Mouse (Mus musculus): ENCODE measurements around the gene Igdcc3.

Igdcc3 gene

GRCm38 (mm10) chr9:65140936-65141305, at the start of gene Igdcc3:
TSS of gene Igdcc3 (plus strand) at chr9:65141189.
- in situ Hi-C loops (cut with MboI, MseI), result no loop called here

GRCm38 (mm10) chr9:65094237-65094636, 46.8 kb upstream of the Igdcc3 start:
- in situ Hi-C loops (cut with MboI, MseI), result no loop called here

- in situ Hi-C loops (cut with MboI, MseI), result no loop called here
Measured at GRCm38 (mm10) chr9:65100991-65101685, 39.9 kb upstream of the Igdcc3 start, which contains the start of gene Igdcc4. TSS of gene Igdcc4 (plus strand) at chr9:65101486.

GRCm38 (mm10) chr9:65101686-65102376, 39.2 kb upstream of the Igdcc3 start:
- in situ Hi-C loops (cut with MboI, MseI), result no loop called here

GRCm38 (mm10) chr9:65102377-65103172, 38.4 kb upstream of the Igdcc3 start:
- in situ Hi-C loops (cut with MboI, MseI), result no loop called here

- in situ Hi-C loops (cut with MboI, MseI), result no loop called here
Measured at GRCm38 (mm10) chr9:65103173-65103752, 37.7 kb upstream of the Igdcc3 start.

GRCm38 (mm10) chr9:65106821-65107220, 34.2 kb upstream of the Igdcc3 start:
- in situ Hi-C loops (cut with MboI, MseI), result no loop called here

GRCm38 (mm10) chr9:65107893-65108292, 33.1 kb upstream of the Igdcc3 start:
- in situ Hi-C loops (cut with MboI, MseI), result no loop called here

- in situ Hi-C loops (cut with MboI, MseI), result no loop called here
Measured at GRCm38 (mm10) chr9:65109132-65110072, 31.6 kb upstream of the Igdcc3 start.

GRCm38 (mm10) chr9:65111698-65112097, 29.3 kb upstream of the Igdcc3 start:
- in situ Hi-C loops (cut with MboI, MseI), result no loop called here

GRCm38 (mm10) chr9:65113694-65114093, 27.3 kb upstream of the Igdcc3 start:
- in situ Hi-C loops (cut with MboI, MseI), result no loop called here

GRCm38 (mm10) chr9:65115891-65116290, 25.1 kb upstream of the Igdcc3 start:
- in situ Hi-C loops (cut with MboI, MseI), result no loop called here

GRCm38 (mm10) chr9:65117516-65117915, 23.5 kb upstream of the Igdcc3 start:
- in situ Hi-C loops (cut with MboI, MseI), result no loop called here

- in situ Hi-C loops (cut with MboI, MseI), result no loop called here
Measured at GRCm38 (mm10) chr9:65120935-65121334, 20.1 kb upstream of the Igdcc3 start.

- in situ Hi-C loops (cut with MboI, MseI), result no loop called here
Measured at GRCm38 (mm10) chr9:65122545-65122944, 18.4 kb upstream of the Igdcc3 start.

- in situ Hi-C loops (cut with MboI, MseI), result no loop called here
Measured at GRCm38 (mm10) chr9:65123552-65124168, 17.3 kb upstream of the Igdcc3 start.

- in situ Hi-C loops (cut with MboI, MseI), result no loop called here
Measured at GRCm38 (mm10) chr9:65128123-65128815, 12.7 kb upstream of the Igdcc3 start.

GRCm38 (mm10) chr9:65131717-65132116, 9.3 kb upstream of the Igdcc3 start:
- in situ Hi-C loops (cut with MboI, MseI), result loop anchor here (5.0 kb wide), 1 partner anchor 41 kb away; no protein-coding TSS in a partner anchor

- in situ Hi-C loops (cut with MboI, MseI), result loop anchor here (5.0 kb wide), 1 partner anchor 39 kb away; no protein-coding TSS in a partner anchor
Measured at GRCm38 (mm10) chr9:65133739-65134138, 7.2 kb upstream of the Igdcc3 start.

GRCm38 (mm10) chr9:65135126-65135525, 5.9 kb upstream of the Igdcc3 start:
- in situ Hi-C loops (cut with MboI, MseI), result no loop called here

All from T-helper 2 cell (primary cell).